Mouse (Mus musculus): ENCODE data around the gene Mpig6b.

Mpig6b gene

DNA sequence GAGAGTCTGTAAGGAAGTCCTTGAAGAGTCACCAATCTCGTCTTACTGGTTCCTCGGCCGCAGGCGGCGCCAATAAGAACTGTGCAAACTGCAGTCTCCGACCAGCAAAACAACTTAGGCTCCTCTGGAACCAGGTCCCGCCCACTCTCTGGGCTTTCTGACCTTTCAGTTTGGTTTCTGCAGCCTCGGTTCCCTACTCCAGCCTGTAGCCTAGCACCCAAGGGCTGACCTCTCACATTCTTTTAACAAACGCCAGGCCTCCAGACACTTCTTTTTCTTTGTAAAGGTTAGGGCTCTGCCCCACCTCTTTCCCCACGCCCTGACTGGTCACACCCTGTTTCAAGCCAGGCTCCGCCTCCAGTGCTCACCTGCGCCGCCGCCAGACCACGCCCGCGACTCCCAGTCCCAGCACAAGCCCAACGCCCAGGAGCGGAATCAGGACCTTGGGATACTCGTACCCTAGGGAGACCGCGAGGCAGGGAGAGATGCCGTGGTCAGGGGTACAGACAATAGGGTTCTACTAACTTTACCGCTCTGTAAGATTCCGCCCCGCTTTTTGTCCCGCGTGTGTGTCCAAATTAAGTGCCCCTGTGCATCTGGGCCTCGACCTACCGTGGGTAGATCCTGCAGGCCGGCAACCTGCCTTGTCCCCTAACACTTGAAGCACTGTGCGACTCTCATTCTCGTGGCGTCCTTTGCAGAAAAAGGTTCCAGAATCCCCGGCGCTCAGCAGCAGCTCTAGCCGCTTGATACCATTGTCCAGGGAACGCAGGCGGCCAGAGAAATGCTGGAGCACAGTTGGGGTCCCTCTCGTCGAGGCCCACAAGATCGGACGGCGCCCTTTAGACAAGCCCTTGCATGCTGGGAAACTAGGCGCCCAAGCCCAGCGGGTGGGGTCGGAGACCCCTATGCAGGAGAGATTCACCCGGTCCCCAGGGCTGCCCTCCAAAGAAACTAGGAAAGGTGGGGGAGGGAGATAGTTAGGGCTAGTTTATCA, 735 bp downstream of the Mpig6b start, which contains the start of gene Ly6g6c:
Gene Ly6g6c (plus strand): TSS at position 438 of the 997 bp plus-strand sequence.
- in situ Hi-C loops (cut with MboI; ENCODE audit: low pct_unique_long_range_greater_than_20kb in 1 of 2, low sequenced_read_pairs in 2 of 2, unreplicated experiment in 1 of 2) = no loop called here

DNA sequence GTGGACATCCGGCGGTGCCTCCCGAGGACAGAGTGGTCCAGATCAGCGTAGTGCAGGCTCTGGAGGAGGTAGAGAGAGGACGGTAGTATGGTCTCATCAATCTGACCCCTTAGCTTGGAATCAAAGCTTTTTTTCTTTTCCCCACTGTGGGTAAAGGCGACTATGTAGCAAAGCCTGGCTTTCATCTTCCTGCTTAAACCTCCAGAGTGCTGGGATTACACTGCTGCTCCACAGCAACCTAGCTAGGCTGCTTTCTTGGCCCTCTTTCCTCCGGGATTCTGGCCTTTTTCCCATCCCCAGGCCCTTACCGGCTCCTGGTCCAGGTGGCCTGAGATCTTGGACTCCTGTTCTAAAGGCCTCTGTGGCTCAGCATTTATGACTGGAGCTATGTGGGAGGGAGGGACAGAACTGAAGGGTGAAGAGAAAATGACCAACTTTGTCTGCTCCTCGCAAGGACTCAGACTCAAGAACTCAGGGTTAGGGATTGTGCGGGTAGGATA, 1.6 kb downstream of the Mpig6b start:
- in situ Hi-C loops (cut with MboI; ENCODE audit: low pct_unique_long_range_greater_than_20kb in 1 of 2, low sequenced_read_pairs in 2 of 2, unreplicated experiment in 1 of 2) = no loop called here

DNA sequence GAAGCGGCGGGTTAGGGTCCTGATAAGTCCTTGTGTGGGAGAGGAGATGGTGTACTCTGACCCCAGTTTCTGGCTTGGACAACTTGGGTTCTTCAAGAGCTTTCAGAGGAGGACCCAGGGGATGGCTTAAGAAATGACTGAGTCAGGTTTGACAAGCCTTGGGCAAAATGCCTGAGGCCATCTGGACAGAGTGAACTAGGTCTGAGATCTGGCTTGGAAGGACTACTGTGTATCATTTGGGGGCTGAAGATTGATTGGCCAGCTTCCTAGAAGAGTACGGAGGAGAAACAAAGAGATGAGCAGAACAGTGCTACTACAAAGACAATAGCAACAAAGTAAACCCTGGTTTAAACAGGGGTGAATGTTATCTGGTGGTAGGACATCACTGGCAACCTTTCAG, 2.5 kb downstream of the Mpig6b start:
- in situ Hi-C loops (cut with MboI; ENCODE audit: low pct_unique_long_range_greater_than_20kb in 1 of 2, low sequenced_read_pairs in 2 of 2, unreplicated experiment in 1 of 2) = no loop called here

DNA sequence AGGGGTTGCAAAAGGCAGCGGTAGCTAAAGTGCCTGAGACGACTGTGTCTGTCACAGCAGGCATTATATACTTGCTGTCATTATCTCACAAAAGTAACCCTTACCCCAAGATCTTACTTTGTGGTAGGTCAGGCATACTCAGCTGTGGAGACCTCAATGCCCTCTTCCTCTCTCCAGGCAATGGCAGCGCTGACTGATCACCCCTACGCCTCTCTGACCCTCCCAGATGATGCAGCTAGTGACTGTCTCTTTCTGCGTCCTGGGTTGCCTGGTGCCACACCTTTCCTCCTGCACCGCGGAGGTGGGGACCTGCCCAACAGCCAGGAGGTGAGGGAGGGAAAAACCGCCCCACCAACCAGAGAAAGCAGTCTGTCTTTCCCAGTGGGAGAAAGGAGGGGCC, 4.7 kb downstream of the Mpig6b start:
- in situ Hi-C loops (cut with MboI; ENCODE audit: low pct_unique_long_range_greater_than_20kb in 1 of 2, low sequenced_read_pairs in 2 of 2, unreplicated experiment in 1 of 2) = no loop called here

DNA sequence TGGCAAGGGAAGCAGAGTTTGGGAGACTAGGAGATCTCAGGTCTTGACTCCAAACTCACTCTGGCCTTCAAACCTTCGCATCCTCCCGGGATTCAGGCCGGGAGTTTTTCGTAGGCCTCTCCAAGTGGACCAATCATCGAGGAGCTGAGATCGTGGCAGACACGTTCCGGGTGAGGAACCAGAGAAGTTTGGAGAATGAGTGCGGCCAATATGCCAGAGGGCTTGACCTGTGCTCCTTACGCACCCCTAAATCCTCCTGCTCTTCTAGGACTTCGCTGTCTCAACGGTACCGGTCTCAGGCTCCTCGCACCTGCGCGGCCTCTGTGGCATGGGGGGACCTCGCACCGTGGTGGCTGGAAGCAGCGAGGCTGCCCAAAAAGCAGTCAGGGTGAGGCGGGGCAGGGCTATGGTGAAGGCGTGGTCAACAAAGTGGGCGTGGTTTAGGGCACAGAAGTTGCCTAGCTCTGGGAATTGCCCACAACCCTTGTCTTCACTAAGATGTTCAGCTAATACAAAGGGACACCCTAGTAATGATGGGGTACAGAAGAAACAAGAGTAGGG, 5.2 kb downstream of the Mpig6b start:
- in situ Hi-C loops (cut with MboI; ENCODE audit: low pct_unique_long_range_greater_than_20kb in 1 of 2, low sequenced_read_pairs in 2 of 2, unreplicated experiment in 1 of 2) = no loop called here

DNA sequence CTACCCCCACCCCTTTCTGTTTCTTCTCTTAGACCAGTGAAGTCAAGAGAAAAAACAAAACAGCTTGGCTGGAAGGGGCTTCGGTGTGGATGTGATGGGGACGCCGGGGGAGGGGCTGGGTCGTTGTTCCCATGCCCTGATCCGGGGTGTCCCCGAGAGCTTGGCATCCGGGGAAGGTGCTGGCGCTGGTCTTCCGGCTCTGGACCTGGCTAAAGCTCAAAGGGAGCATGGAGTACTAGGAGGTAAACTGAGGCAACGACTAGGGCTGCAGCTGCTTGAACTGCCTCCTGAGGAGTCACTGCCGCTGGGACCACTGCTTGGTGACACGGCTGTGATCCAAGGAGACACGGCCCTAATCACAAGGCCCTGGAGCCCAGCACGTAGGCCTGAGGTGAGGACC, 5.9 kb downstream of the Mpig6b start:
- in situ Hi-C loops (cut with MboI; ENCODE audit: low pct_unique_long_range_greater_than_20kb in 1 of 2, low sequenced_read_pairs in 2 of 2, unreplicated experiment in 1 of 2) = no loop called here

DNA sequence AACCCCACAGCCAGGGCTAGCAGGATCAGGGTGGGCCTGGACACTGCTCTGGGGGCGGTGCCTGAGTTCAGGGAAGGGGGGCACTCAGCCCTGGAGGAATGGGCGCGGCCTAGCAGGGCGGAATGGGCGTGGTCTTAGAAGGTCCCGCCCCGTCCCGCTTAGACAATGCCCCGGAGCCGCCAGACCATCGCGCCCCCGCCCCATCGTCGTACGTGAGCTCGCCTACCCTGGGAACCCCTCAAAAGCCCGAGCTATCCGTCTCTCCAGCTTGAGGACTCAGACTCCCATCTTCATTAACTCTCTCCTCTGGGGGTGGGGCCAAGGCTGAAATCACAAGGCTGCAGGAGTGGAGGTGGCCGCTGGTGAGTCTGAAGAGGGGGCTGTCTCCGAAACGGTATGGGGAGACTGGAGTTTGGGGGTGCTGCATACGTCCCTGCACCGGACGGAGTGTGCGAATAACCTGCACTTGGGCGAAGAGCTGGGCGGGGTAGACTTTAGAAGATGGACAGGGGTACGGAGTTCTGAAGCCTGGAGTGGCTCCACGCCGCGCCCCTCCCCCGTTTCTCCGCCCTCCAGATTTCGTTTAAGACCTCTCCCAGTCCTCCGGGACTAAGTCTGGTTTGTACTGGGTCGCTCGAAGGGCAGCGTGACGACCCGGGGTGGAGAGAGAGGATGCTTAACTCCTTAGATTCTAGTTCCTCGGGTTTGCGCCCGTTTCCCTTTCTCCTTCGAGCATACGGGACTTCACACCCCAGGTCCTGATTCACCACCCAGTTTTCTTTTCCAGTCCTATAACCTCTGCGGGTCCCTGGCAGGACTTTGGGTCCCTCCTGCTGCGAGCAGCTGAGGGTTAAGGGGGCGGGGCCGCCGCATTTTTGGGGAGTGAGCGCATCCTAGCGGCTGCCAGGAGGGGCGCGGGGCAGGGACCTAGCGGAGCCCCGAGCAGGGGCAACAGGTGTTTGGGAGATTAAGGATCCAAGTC, 6.8 kb downstream of the Mpig6b start, which contains the start of gene Ddah2:
Gene Ddah2 (plus strand): TSS at position 125 of the 982 bp plus-strand sequence.
- in situ Hi-C loops (cut with MboI; ENCODE audit: low pct_unique_long_range_greater_than_20kb in 1 of 2, low sequenced_read_pairs in 2 of 2, unreplicated experiment in 1 of 2) = no loop called here

DNA sequence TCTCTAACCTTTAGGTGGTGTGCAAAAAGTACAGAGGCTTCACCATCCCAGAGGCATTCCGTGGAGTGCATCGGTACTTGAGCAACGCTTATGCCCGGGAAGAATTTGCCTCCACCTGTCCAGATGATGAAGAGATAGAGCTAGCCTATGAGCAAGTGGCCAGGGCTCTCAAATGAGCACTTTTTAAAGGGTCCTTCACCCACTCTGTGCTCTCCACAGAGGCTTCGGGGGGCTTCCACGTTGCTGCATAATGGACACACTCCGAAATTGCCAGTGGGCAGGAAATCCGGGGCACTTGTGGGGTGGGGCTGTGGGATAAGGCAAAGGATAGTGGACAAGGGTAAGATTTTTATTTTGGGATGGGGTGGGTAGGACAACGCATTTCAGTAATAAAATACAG, 7.7 kb downstream of the Mpig6b start:
- in situ Hi-C loops (cut with MboI; ENCODE audit: low pct_unique_long_range_greater_than_20kb in 1 of 2, low sequenced_read_pairs in 2 of 2, unreplicated experiment in 1 of 2) = no loop called here

DNA sequence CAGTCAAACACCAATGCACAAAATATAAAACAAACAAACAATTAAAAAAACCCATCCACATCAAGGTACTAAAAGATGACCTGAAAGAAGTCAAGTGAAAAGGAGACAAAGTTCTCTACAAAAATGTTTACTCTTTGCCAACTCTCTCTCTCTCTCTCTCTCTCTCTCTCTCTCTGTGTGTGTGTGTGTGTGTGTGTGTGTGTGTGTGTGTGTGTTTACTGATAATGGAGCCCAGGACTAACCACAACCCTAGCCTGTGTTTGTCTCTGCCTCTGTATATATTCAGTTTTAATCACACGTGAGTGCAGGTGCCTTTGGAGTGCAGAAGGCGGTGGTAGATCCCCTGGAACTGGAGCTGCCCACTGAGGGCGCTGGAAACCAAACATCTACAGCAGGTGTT, 8.9 kb downstream of the Mpig6b start:
- in situ Hi-C loops (cut with MboI; ENCODE audit: low pct_unique_long_range_greater_than_20kb in 1 of 2, low sequenced_read_pairs in 2 of 2, unreplicated experiment in 1 of 2) = no loop called here

DNA sequence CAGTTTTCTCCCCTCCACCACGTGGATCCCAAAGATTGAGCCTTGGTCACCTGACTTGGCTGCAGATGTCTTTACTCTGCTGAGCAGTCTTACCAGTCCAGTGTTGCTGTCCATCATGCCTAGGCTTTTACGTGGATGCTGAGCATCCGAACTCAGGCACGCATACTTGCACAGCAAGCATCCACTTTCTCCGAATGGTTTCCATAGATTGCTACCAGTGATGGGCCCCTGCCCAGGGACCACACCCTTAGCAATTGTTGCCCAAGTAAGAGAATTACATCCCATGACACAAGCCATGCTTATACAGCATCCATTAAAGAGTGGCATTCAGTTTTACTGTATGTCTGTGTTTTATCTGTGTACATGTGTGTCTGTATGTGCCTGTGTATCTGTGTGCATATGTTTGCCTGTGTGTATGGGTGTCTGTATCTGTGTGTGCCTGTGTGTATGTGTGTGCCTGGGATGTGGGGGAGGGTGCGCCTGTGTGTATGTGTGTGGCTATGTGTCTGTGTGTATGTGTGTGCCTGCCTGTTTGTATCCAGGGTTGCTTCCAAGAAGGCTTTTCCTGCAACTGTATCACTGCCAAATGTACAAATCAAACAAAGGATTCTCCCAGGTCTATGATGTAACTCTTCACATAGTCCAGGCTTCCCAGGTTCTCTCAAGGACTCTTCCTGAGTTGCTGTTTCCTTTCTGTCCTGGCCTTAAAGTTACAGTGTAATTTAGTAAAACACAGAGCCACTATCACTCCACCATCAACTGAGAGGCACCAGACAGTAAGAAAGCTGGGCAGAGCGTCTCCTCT, 10.1 kb downstream of the Mpig6b start:
- in situ Hi-C loops (cut with MboI; ENCODE audit: low pct_unique_long_range_greater_than_20kb in 1 of 2, low sequenced_read_pairs in 2 of 2, unreplicated experiment in 1 of 2) = no loop called here

DNA sequence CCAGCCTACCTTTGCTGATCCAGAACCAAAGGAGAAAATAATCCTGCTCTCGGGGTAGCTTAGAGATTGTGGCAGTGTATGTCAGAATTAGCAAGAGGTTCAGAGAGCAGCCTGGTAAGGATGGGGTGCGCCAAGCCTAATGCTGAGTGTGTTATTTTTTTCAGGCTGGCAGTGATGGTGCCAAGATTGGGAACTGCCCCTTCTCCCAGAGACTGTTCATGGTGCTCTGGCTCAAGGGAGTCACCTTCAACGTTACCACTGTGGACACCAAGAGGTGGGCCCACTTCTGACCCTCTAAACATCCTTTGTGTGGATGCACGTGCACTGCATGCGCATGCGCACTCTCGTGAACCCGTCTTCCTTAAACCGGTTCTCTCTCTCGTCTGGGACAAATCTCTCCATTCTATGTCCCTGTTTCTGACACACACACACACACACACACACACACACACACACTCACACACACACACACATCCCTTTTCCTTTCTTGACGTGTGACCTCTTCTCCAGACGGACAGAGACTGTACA, 13.6 kb downstream of the Mpig6b start:
- in situ Hi-C loops (cut with MboI; ENCODE audit: low pct_unique_long_range_greater_than_20kb in 1 of 2, low sequenced_read_pairs in 2 of 2, unreplicated experiment in 1 of 2) = no loop called here

DNA sequence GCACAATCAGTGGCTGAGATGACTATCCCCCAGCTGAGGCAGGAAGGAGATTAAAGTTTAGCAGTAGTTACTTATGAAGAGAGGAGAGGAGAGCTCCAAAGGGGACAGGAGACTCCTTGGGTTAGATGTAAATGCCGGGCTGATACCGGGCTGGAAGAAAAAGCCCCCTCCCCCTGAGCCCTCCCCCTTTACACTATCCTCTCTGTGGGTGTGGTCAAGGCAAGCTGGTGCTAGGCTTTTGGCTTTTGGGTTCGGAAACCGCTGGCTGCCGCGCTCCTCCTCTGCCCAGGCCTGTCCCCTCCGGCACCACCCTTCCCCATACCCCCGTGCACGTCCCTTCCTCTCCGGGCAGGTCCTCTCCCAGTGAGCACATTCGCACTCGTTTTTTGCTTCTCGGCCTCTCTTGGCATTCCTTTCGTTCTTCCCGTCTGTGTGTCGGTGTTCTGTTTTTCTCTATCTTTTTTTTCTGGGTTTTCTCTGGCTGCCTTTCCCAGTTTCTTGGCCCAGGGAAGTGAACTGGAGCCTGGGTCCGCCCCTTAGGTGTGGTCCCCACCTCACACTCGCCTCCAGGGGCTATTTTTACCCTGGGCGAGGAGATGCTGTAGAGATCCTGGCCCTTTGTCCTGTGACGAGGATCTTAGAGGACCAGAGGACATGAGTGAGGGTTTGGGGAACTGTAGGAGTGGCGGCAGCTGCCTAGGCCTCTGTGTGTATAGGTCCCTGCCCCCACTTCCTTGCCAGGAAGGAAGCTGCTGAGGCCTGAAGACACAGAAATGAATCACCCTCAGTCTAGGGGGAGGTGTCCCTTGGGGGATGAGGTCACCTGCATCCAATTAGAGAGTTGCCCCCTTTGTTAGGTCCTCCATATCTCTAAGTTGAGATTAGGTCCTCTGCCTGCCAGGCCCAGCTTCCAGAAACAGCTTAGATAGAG, 14.6 kb downstream of the Mpig6b start:
- in situ Hi-C loops (cut with MboI; ENCODE audit: low pct_unique_long_range_greater_than_20kb in 1 of 2, low sequenced_read_pairs in 2 of 2, unreplicated experiment in 1 of 2) = no loop called here

DNA sequence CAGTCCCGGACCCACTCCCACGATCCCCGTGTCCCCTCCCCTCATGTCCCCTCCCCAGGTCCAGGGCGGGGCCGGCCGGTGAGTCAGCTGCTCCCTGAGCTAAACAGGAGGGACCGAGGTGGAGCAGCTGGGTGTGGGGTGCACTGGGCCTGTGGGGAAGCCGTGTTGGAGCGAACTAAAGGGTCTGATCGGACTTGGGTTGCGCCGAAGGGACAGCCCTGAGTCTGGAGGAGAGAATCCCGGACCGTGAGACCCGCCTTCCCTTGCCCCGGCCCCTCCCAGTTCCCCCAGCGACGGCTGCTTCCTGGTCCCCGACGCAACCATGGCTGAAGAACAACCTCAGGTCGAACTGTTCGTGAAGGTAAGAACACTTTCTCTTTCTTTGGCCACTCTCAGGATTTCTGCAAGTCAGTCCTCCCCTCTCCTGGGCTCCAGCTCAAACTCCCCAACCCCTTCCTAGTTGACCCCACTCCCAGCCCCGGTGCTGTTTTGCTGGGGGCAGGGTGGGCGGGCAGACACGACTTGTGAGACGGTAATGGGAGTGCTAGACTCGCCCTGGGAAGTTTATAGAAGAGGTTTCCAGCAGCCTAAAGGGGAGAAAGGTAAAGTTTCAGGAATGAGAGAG, 15.7 kb downstream of the Mpig6b start:
- in situ Hi-C loops (cut with MboI; ENCODE audit: low pct_unique_long_range_greater_than_20kb in 1 of 2, low sequenced_read_pairs in 2 of 2, unreplicated experiment in 1 of 2) = no loop called here

DNA sequence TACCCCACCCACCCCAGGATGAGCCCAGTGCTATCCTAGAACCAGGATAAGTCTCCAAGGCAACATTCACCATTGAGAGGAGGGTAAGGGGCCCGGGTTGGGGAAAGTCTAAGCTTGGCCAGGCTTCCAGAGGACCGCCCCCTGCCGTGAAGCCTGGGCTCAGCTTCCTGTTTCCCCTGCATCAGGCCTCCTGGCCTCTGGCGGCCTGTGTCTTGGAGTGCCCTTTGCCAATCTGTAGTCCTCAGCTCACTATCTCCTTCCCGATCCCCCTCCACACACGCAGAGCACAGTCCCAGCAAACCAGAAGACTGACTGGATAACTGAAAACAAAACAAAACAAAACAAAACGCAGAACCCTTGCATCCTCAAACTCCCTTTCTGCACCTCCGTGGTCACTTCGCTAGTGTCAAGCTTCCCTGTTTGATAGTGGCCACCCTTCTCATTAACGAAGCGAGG, 16.4 kb downstream of the Mpig6b start, which contains the start of gene Clic1:
Gene Clic1 (plus strand): TSS at position 406 of the 456 bp plus-strand sequence.
- in situ Hi-C loops (cut with MboI; ENCODE audit: low pct_unique_long_range_greater_than_20kb in 1 of 2, low sequenced_read_pairs in 2 of 2, unreplicated experiment in 1 of 2) = no loop called here

DNA sequence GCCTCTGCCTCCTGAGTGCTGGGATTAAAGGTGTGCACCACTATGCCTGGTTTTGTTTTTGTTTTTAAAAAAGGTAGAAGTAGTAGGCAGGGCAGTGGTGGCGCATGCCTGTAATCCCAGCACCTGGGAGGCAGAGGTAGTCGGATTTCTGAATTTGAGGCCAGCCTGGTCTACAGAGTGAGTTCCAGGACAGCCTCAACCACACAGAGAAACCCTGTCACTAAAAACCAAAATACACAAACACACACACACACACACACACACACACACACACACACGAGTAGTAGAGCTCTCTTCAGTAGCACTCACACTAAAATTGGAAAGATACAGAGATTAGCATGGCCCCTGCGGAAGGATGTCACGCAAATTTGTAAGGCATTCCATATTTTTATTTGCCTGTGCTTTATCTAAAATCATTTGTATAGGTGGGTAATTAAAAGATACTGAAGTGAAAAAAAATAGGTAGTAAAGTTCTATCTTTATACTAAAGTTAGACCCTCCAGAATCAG, 17.0 kb downstream of the Mpig6b start:
- in situ Hi-C loops (cut with MboI; ENCODE audit: low pct_unique_long_range_greater_than_20kb in 1 of 2, low sequenced_read_pairs in 2 of 2, unreplicated experiment in 1 of 2) = no loop called here
